Mouse (Mus musculus) MEL (cell line): ENCODE results near the gene Lhx1.

Experiments
- CTCF ChIP-seq, 3 experiments: IDR thresholded peaks in 2 of 3; conservative IDR thresholded peaks in 1 of 3; 2 replicates each; pipeline ENCODE4 v1.5.1; 2011 to 2012; ENCODE audit warnings: low read length in 3 of 3, low read depth in 2 of 3, mild to moderate bottlenecking in 2 of 3, improper control_type of control experiment in 1 of 3, inconsistent platforms in 1 of 3, mixed read lengths in 1 of 3, moderate library complexity in 1 of 3; ENCODE audit not compliant: control insufficient read depth in 1 of 3, insufficient read depth in 1 of 3, poor library complexity in 1 of 3, severe bottlenecking in 1 of 3
- EP300 ChIP-seq, 2 experiments: IDR thresholded peaks; 2 replicates each; pipeline ENCODE4 v1.6.1; 2011; ENCODE audit warnings: improper control_type of control experiment in 2 of 2, low read length in 2 of 2, low read depth in 1 of 2, mild to moderate bottlenecking in 1 of 2
- GATA1 ChIP-seq: IDR thresholded peaks from 2 replicates; pipeline ENCODE4 v1.6.1; 2011; ENCODE audit warnings: low read depth, low read length, improper control_type of control experiment
- MAX ChIP-seq: IDR thresholded peaks from 2 replicates; pipeline ENCODE4 v1.6.1; 2011; ENCODE audit warnings: low read length, improper control_type of control experiment
- MEF2A ChIP-seq: IDR thresholded peaks from 2 replicates; pipeline ENCODE4 v1.6.1; 2014; ENCODE audit warnings: low read depth, mild to moderate bottlenecking, inconsistent platforms, low read length, improper control_type of control experiment; ENCODE audit not compliant: poor library complexity, insufficient replicate concordance, severe bottlenecking; ENCODE audit errors: extremely low read depth
- POLR2A ChIP-seq, 2 experiments: IDR thresholded peaks; 2 replicates each; pipeline ENCODE4 v1.6.1; 2011 to 2012; ENCODE audit warnings: low read length in 2 of 2, mild to moderate bottlenecking in 2 of 2, control low read depth in 1 of 2, improper control_type of control experiment in 1 of 2, low read depth in 1 of 2, moderate library complexity in 1 of 2; ENCODE audit not compliant: control insufficient read depth in 1 of 2, insufficient read depth in 1 of 2, poor library complexity in 1 of 2
- POLR2AphosphoS5 ChIP-seq: IDR thresholded peaks from 2 replicates; pipeline ENCODE4 v1.6.1; 2012; ENCODE audit warnings: low read depth, borderline replicate concordance, mild to moderate bottlenecking, inconsistent platforms, low read length, moderate library complexity, mixed read lengths
- ZC3H11A ChIP-seq: IDR thresholded peaks from 2 replicates; pipeline ENCODE4 v1.6.1; 2012; ENCODE audit warnings: low read depth, mild to moderate bottlenecking, inconsistent platforms, low read length, improper control_type of control experiment
- ZNF384 ChIP-seq: IDR thresholded peaks from 2 replicates; pipeline ENCODE4 v1.6.1; 2012; ENCODE audit warnings: low read depth, mild to moderate bottlenecking, inconsistent platforms, low read length, improper control_type of control experiment

- no peak for TF ChIP-seq POLR2AphosphoS5
- no peak for TF ChIP-seq GATA1
- TF ChIP-seq EP300 (IDR thresholded peaks at IDR 0.05; ENCODE audit: low read depth in 1 of 2, low read length in 2 of 2) = no peak
- TF ChIP-seq CTCF (IDR thresholded peaks at IDR 0.05 in 2 of 3, conservative IDR thresholded peaks at IDR 0.05 in 1 of 3; ENCODE audit: control insufficient read depth in 1 of 3, insufficient read depth in 1 of 3, low read depth in 2 of 3, low read length in 3 of 3, poor library complexity in 1 of 3, severe bottlenecking in 1 of 3) = no peak
- TF ChIP-seq POLR2A (IDR thresholded peaks at IDR 0.05; ENCODE audit: control insufficient read depth in 1 of 2, insufficient read depth in 1 of 2, low read depth in 1 of 2, low read length in 2 of 2, poor library complexity in 1 of 2) = no peak
- no peak for TF ChIP-seq MAX
- no peak for TF ChIP-seq ZNF384
- no peak for TF ChIP-seq MEF2A
- no peak for TF ChIP-seq ZC3H11A
Observed at GRCm38 (mm10) chr11:84539981-84540380, 14.6 kb upstream of the Lhx1 start.
